Mouse (Mus musculus) erythroblast, adult 5-6 weeks (primary cell): ENCODE data around the gene Usp8. TPM values are rescaled to one million over a fixed set of nuclear protein-coding genes. Genes with fewer than 3 reads are reported as not detected.

Experiments used
- ATAC-seq: replicated peaks from 2 replicates; pipeline ENCODE4 v1.8.0; 2016; ENCODE audit warnings: moderate number of reproducible peaks, mild to moderate bottlenecking, moderate TSS enrichment, inconsistent platforms; ENCODE audit not compliant: poor library complexity, low FRiP score, severe bottlenecking
- total RNA-seq, 2 experiments: library from RNA; stranded (forward) in 1 of 2; stranded (reverse) in 1 of 2; fragments of 150-400 nt in 1 of 2; fragments of 200-764, 138-1000 nt in 1 of 2; gene quantifications; 2 replicates each; pipeline versions ENCODE4 v1.2.3 to v1.2.4; 2015 to 2017; ENCODE audit warnings: low replicate concordance in 2 of 2

Usp8 gene
- total RNA-seq, 2 experiments from 2014 or later = 12.7 to 19.2 TPM

DNA sequence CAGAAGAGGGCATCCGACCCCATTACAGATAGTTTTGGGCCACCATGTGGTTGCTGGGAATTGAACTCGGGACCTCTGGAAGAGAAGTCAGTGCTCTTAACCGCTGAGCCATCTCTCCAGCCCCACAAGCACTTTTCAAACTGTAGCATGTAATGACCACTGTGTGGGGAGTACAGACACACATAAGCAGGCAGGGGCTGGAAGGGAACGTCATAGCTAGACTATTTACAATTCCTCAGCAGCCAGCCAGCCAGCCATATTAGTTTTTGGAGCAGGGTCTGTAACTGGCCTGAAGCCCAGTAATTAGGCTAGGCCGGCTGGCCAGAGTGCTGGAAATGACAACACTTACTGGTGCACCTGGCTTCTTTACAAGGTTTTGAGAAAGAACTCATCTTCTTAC, 91.3 kb downstream of the Usp8 start:
- ATAC-seq = no peak

DNA sequence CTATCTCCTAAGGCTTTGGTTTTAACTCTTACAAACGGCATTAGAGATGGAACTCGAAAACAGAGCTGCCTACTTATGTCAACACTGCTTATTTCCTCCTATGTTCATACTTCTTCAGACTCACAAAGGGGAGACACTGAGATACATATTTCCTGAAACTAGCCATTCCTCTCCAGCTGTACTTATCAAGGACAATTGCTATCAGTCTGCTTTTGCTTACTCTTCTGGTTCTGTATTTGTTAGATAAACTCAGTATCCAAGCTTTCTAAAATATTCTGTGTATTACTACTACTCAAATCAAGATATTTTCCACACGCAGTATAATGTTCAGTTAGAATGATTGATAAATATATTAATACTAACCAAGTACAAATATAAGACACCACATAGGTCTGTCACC, 94.9 kb downstream of the Usp8 start:
- ATAC-seq = no peak

Other genes with a start within 250 kb of the Usp8 start
- gene Atp8b4, start 206.7 kb upstream of the Usp8 start, total RNA-seq (2015; ENCODE audit: low replicate concordance) = 46.8 and 55.1 TPM in 2 replicates
- 33.0 and 44.0 TPM in 2 replicates for gene Atp8b4, start 206.7 kb upstream of the Usp8 start, total RNA-seq (2017; ENCODE audit: low replicate concordance)
- gene Slc27a2, start 154.9 kb upstream of the Usp8 start, total RNA-seq (2015; ENCODE audit: low replicate concordance) = not detected in 2 replicates
- not detected in 2 replicates for gene Slc27a2, start 154.9 kb upstream of the Usp8 start, total RNA-seq (2017; ENCODE audit: low replicate concordance)
- 14.8 and 34.1 TPM in 2 replicates for gene Hdc, start 88.0 kb upstream of the Usp8 start, total RNA-seq (2015; ENCODE audit: low replicate concordance)
- gene Hdc, start 88.0 kb upstream of the Usp8 start, total RNA-seq (2017; ENCODE audit: low replicate concordance) = 22.3 and 24.3 TPM in 2 replicates
- gene Gabpb1, start 31.0 kb upstream of the Usp8 start, total RNA-seq (2015; ENCODE audit: low replicate concordance) = 9.0 and 16.1 TPM in 2 replicates
- gene Gabpb1, start 31.0 kb upstream of the Usp8 start, total RNA-seq (2017; ENCODE audit: low replicate concordance) = 10.9 and 11.4 TPM in 2 replicates
- 0.77 TPM in 1 of 2 replicates, not detected in the other for gene Usp50, start 76.1 kb downstream of the Usp8 start, total RNA-seq (2015; ENCODE audit: low replicate concordance)
- gene Usp50, start 76.1 kb downstream of the Usp8 start, total RNA-seq (2017; ENCODE audit: low replicate concordance) = 0.42 TPM in 1 of 2 replicates, not detected in the other
- gene Trpm7, start 168.9 kb downstream of the Usp8 start, total RNA-seq (2015; ENCODE audit: low replicate concordance) = 22.2 and 51.7 TPM in 2 replicates
- gene Trpm7, start 168.9 kb downstream of the Usp8 start, total RNA-seq (2017; ENCODE audit: low replicate concordance) = 22.9 and 24.1 TPM in 2 replicates
- gene Sppl2a, start 225.9 kb downstream of the Usp8 start, total RNA-seq (2015; ENCODE audit: low replicate concordance) = 18.8 and 19.6 TPM in 2 replicates
- gene Sppl2a, start 225.9 kb downstream of the Usp8 start, total RNA-seq (2017; ENCODE audit: low replicate concordance) = 18.1 and 23.4 TPM in 2 replicates